Mouse (Mus musculus): Measurements from ENCODE around the gene Sorl1. TPM values are rescaled to one million over a fixed set of nuclear protein-coding genes. Genes with fewer than 3 reads are reported as not detected.

Sorl1 gene
- total RNA-seq (2021) = 100 to 1,000 TPM; 189 to 193 TPM
- long read RNA-seq, full-length matches to known transcripts = 67 of 155 reads
- long read RNA-seq, partial matches to known transcripts = 57 of 155 reads
- long read RNA-seq, other reads (novel, unspliced or antisense) = 31 of 155 reads

GRCm38 (mm10) chr9:42123713-42124576 lies at the start of gene Sorl1:
Sorl1 (minus strand) TSS chr9:42124297.
- peak; percentile 68 to 73 for DNase-seq (ENCODE audit: low spot score in 2 of 2)

DNA sequence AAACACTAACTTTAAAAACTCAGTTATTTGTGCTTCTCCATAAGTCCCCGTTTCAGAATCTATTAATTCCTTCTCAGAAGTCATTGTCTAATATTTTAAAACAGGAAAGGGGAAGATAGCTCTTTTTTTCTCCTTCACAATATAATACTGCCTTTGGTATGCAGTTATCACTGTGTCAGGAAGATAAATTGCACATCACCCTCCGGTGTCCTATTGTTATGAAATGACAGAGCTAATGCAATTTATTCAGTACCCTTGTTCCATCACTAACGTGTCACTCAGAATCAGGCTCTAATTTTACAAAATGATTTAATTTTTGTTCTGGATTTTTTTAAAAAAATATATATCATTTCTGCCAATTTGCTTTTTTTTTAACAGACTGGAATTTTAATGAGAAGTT lies 49.7 kb upstream of the Sorl1 start:
- DNase-seq (ENCODE audit: low spot score in 2 of 2) = no peak

DNA sequence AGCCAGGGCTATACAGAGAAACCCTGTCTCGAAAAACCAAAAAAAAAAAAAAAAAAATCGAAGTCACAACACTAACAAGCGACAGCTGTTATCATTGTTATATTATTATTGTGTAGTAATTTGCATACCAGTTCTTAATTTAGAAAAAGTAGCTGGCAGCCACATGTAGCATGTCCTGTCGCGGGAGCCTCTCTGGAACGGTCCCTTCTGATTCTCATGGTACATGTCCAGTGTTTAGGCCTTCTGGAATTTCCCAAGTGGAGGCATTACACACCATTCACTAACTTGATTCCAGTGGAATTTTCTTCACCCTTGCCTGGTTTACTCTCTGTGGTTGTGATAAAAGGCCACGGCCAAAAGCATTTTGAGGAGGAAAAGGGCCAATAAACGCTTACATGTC lies 45.4 kb upstream of the Sorl1 start:
- no peak for DNase-seq (ENCODE audit: low spot score in 2 of 2)

DNA sequence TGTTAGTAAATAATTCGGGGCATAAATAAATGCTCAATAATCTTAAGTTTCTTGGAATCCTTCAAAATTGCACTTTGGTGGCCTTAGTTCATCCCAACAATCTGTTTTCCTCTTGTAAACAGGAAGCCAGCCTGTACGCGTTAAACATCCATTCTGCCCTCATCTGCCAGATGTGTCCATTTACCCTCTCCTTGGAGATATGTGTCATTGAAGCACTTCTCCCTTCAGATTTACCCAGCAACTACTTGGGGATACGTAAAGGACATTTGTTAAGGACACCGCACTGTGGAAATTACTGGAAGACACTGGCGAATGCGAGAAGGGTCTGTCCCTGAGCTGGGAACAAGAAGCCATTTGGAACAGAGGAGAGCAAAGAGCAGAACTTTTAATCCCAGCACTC lies 44.9 kb upstream of the Sorl1 start:
- DNase-seq (ENCODE audit: low spot score in 2 of 2) = no peak

DNA sequence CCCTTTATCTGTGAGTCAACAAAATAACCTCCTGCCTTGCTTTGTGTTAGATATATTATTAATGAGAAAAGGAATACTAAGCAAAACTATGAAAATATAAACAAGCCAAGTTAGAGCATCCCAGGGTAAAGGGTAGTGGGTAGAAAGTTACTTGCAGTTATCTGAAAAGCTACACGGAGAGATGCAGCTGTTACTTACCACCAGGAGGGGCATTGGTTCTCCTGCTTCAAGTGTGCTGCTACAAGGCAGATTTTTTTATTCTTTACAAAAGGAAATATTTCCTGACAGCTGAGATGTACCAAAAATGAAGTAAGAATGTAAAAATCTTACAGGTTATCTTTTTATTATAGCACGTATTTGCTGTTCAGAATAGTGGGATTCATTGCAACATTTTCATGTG lies 40.8 kb upstream of the Sorl1 start:
- no peak for DNase-seq (ENCODE audit: low spot score in 2 of 2)

DNA sequence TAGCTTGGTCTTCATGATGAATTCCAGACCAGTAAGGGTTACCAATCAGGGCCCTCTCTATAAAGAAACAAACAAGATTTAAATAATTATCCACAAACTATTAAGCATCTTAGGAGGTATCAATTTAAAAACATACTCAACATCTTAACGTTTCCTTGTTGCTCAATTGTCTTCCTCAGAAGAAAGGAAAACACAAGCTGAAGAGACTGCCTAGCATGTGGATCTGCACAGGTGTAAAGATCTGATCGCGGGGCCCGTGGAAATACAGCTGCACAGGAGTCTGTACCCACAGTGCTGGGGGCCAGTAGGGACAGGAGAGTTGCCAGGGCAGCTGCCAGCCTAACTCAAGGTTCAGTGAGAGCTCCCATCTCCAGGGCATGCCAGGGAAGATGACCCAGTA lies 38.9 kb upstream of the Sorl1 start:
- no peak for DNase-seq (ENCODE audit: low spot score in 2 of 2)

DNA sequence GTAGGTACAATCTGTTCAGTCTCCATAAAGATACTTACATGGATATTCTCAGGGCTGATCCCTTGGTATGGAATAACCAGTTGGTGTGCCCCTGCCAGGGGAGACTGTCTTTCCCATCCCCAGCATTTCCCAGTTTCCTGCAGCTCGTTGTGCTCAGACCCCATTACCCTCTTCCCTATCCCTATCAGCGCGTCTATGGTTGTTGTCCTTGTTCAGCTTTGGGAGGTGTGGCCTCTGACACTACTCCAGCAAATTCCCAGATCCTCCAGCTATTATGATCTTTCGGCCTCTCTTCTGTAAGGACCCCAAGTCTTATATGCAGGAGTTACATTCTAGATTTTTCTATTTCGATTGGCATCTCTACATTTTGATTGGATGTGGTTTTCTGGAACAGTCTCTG lies 35.3 kb upstream of the Sorl1 start:
- DNase-seq (ENCODE audit: low spot score in 2 of 2) = no peak

GRCm38 (mm10) chr9:42158652-42159051 lies 34.6 kb upstream of the Sorl1 start:
- DNase-seq (ENCODE audit: low spot score in 2 of 2) = no peak

DNA sequence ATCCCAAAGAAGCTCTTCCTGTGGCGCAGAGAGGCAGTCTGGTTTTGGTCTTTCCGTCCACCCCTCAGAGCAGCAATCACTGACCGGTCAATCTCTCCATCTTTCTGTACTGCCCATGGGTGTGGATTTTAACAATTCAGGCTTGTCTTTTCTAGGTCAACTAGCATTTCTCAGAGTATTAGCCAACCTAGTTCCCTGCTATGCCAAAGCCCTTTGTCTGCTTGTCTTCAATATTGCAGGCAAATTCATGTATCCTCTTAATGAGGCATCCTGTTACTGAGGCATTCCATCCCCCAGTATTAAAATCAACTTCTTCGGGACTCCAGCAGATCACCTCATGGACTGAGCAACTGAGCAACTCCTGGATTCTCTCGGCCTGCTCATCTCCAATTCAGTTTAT lies 33.9 kb upstream of the Sorl1 start:
- no peak for DNase-seq (ENCODE audit: low spot score in 2 of 2)

- DNase-seq (ENCODE audit: low spot score in 2 of 2) = no peak
Measured at GRCm38 (mm10) chr9:42156566-42156965, 32.5 kb upstream of the Sorl1 start.

DNA sequence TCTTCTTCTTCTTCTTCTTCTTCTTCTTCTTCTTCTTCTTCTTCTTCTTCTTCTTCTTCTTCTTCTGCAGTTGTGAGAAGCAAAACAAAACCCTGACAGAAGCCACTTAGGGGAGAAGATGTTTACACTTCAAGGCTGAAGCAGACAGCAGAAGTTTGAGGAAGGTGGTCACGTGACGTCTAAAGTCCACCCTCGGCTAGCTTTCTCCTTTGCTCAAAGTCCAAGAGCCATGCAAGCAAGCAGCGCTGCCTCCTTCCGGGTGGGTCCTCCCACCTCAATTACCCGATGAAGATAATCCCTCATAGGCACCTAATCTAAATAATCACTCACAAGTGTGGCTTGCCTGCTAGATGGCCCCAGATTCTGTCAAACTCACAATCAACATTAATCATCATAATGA lies 30.6 kb upstream of the Sorl1 start:
- DNase-seq (ENCODE audit: low spot score in 2 of 2) = no peak

GRCm38 (mm10) chr9:42148816-42149215 lies 24.7 kb upstream of the Sorl1 start:
- DNase-seq (ENCODE audit: low spot score in 2 of 2) = no peak

DNA sequence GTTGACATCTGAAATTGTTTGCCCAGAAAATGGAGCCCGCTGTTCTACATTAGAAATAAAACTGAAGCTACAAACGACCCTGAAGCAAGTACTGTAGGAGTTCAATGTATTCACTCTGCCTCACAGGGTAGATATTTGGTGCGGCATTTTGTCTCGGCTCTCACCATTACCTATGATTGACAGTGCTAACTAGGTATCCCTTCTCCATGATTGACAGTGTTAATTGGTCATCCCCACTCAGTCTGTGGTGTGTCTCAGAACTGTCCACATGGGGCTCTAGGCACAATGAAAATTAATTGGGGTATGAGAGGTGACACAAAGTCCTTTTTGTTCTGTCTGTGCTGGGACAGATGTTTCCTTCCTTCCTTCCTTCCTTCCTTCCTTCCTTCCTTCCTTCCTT lies 23.9 kb upstream of the Sorl1 start:
- no peak for DNase-seq (ENCODE audit: low spot score in 2 of 2)

DNA sequence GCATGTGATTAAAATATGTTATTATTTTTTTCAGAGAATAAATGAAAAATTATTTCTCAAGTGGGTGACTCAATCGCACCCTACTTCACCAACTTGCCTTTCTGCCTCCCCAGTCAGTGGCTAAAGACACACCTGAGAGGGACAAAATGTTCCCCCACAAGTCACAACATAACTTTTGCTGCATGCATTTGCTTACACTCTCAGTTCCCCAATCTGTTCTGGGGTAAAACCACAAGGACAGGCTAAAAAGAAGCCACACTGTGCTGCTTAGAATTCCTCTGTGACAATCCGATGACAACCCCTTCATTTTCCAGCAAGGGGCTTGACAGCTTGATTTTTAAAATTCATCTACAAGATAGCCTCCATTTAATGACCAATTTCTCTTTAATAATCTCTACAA lies 22.4 kb upstream of the Sorl1 start:
- DNase-seq (ENCODE audit: low spot score in 2 of 2) = no peak

- DNase-seq (ENCODE audit: low spot score in 2 of 2) = no peak
Measured at GRCm38 (mm10) chr9:42141549-42142210, 17.6 kb upstream of the Sorl1 start.

- peak in 1 of 2 experiments; percentile 45 for DNase-seq (ENCODE audit: low spot score in 2 of 2)
Measured at GRCm38 (mm10) chr9:42138248-42138858, 14.3 kb upstream of the Sorl1 start.

GRCm38 (mm10) chr9:42137578-42137977 lies 13.5 kb upstream of the Sorl1 start:
- DNase-seq (ENCODE audit: low spot score in 2 of 2) = no peak

GRCm38 (mm10) chr9:42130793-42131760 lies 7.0 kb upstream of the Sorl1 start:
- peak; percentile 41 to 72 for DNase-seq (ENCODE audit: low spot score in 2 of 2)

GRCm38 (mm10) chr9:42127983-42128382 lies 3.9 kb upstream of the Sorl1 start:
- DNase-seq (ENCODE audit: low spot score in 2 of 2) = no peak

DNA sequence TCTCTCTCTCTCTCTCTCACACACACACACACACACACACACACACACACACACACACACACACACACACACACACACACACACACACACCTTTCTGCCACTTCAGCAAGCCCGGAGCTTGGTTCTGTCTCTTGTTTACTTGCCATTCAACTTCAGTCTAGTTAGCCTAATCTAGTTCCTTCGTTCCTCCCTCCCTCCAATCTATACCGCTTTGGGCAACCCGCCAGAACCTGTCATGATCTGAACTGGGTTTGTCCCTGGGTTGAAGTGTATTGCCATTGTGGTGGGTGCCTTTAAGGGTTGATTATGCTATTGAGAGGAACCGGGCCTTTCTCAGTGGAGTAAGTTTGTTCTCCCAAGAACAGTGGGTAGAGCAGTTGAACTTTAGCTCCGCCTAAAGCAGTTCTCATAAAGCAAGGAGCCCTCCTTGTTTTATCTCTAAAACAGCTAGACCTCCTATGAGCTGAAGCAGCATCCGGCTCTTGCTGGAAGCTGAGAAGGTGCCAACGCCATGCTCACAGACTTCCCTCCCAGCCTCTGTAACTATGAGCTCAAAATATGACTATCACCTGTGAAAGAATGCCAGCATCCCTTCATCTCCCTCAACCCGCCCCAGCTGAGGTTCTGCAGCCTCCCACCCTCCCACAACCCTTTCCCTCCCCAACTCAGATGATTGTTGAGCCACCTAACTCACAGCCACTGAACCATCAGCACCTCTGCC lies 1.3 kb upstream of the Sorl1 start:
- no peak for DNase-seq (ENCODE audit: low spot score in 2 of 2)
